Mouse (Mus musculus): Measurements from ENCODE around the gene Cdh23.

- no peak for TF ChIP-seq POLR2A (IDR thresholded peaks at IDR 0.05; ENCODE audit: borderline replicate concordance, extremely low read depth, insufficient read depth, insufficient read length, poor library complexity, severe bottlenecking)
- TF ChIP-seq CTCF (IDR thresholded peaks at IDR 0.05; ENCODE audit: borderline replicate concordance, extremely low read depth, insufficient read depth, insufficient read length), result no peak
Measured at GRCm38 (mm10) chr10:60430591-60430990, 265.7 kb downstream of the Cdh23 start.

Data from brain, embryonic 14.5 days (tissue).